Mouse (Mus musculus) intestine, embryonic 16.5 days (tissue): ENCODE results near the gene C2. TPM values are rescaled to one million over a fixed set of nuclear protein-coding genes. Genes with fewer than 3 reads are reported as not detected.

Experiments used
- ATAC-seq: fragments of 200-750 bp; cut with Nextera tagmentation; 2 replicates; pipeline ENCODE4 v1.8.0; 2017; ENCODE audit warnings: moderate TSS enrichment, moderate library complexity
- H3K27ac ChIP-seq: fragments of 300-500 bp; sonication (generic); 2 replicates; pipeline ENCODE4 v1.5.1; 2014; ENCODE audit warnings: mild to moderate bottlenecking, low read length
- H3K27me3 ChIP-seq: fragments of 300-500 bp; sonication (generic); replicated peaks from 2 replicates; pipeline ENCODE4 v1.6.1; 2014; ENCODE audit warnings: low read length, control low read depth, mixed read lengths; ENCODE audit not compliant: control insufficient read depth, insufficient read depth
- H3K36me3 ChIP-seq: fragments of 300-500 bp; sonication (generic); 2 replicates; pipeline ENCODE4 v1.6.1; 2014; ENCODE audit warnings: low read length, control low read depth; ENCODE audit not compliant: control insufficient read depth, insufficient read depth
- H3K4me1 ChIP-seq: fragments of 300-500 bp; sonication (generic); 2 replicates; pipeline ENCODE4 v1.6.1; 2014; ENCODE audit warnings: low read length, control low read depth, mixed read lengths; ENCODE audit not compliant: control insufficient read depth, insufficient read depth
- H3K4me2 ChIP-seq: fragments of 300-500 bp; sonication (generic); 2 replicates; pipeline ENCODE4 v1.6.1; 2014; ENCODE audit warnings: low read depth, low read length, control low read depth
- H3K4me3 ChIP-seq: fragments of 300-500 bp; sonication (generic); 2 replicates; pipeline ENCODE4 v1.5.1; 2014; ENCODE audit warnings: mild to moderate bottlenecking, low read length
- H3K9ac ChIP-seq: fragments of 300-500 bp; sonication (generic); 2 replicates; pipeline ENCODE4 v1.6.1; 2014; ENCODE audit warnings: low read depth, low read length
- H3K9me3 ChIP-seq: fragments of 300-500 bp; sonication (generic); 2 replicates; pipeline ENCODE4 v1.6.1; 2016; ENCODE audit warnings: low read length, control low read depth; ENCODE audit not compliant: control insufficient read depth
- WGBS: fragments of 180-500 bp; shearing (Covaris S2); extraction: QIAGEN DNeasy Blood & Tissue Kit; methylation state at CpG from one replicate; pipeline ENCODE4 v1.1.7; 2014; 5-methylcytosine and 5-hydroxymethylcytosine counted together
- polyA plus RNA-seq: library from polyadenylated mRNA; unstranded; fragments of >200 nt; fragmentation: Nextera tagmentation; extraction: Ambion mirVana; gene quantifications from 2 replicates; pipeline ENCODE4 v1.2.1, GENCODE M21; 2015

C2 gene
- polyA plus RNA-seq, 1 experiment from 2014 or later: 26.5 TPM

- WGBS: 87% methylated on average over 12 of the region's 12 CpGs
- no peaks in the 10 kb centered on the region for H3K36me3 ChIP-seq
- peaks cover 9% of the 10 kb centered on the region for H3K4me1 ChIP-seq
- no peaks in the 10 kb centered on the region for H3K9me3 ChIP-seq
- H3K27ac ChIP-seq: no peak overlapping the region
- no peak overlapping the region for H3K9ac ChIP-seq
- ATAC-seq: no peak
- no peaks in the 10 kb centered on the region for H3K27me3 ChIP-seq
- no peak overlapping the region for H3K4me2 ChIP-seq
- H3K4me3 ChIP-seq: no peak overlapping the region
These were observed 7.9 kb downstream of the C2 start for GRCm38 (mm10) chr17:34890074-34890743.

GRCm38 (mm10) chr17:34887942-34888341 lies 10.1 kb downstream of the C2 start:
- Histone ChIP-seq H3K36me3 (no peaks in the 10 kb centered on the region), H3K9me3 (no peaks in the 10 kb centered on the region), H3K4me2 (no peak overlapping the region), H3K27me3 (no peaks in the 10 kb centered on the region), H3K4me1 (no peaks in the 10 kb centered on the region), H3K9ac (no peak overlapping the region), H3K27ac (no peak overlapping the region), H3K4me3 (no peak overlapping the region)
- ATAC-seq: no peak
- WGBS: 85% methylated on average over 5 of the region's 5 CpGs

- Histone ChIP-seq H3K9ac (no peak overlapping the region), H3K27ac (no peak overlapping the region), H3K4me2 (no peak overlapping the region), H3K4me3 (no peak overlapping the region), H3K4me1 (0 out of 2 replicates have a peak, but pooled peaks cover 2% of the 10 kb centered on the region), H3K9me3 (no peaks in the 10 kb centered on the region), H3K36me3 (no peaks in the 10 kb centered on the region), H3K27me3 (no peaks in the 10 kb centered on the region; the same call in 1 of the 2 replicates)
- WGBS: 72% methylated on average over 3 of the region's 3 CpGs
- ATAC-seq: no peak
These were observed 12.4 kb downstream of the C2 start for GRCm38 (mm10) chr17:34885615-34886014.

GRCm38 (mm10) chr17:34884704-34885103 lies 13.4 kb downstream of the C2 start:
- H3K4me1 ChIP-seq: 0 out of 2 replicates have a peak, but pooled peaks cover 2% of the 10 kb centered on the region
- H3K36me3 ChIP-seq: no peaks in the 10 kb centered on the region
- H3K9ac ChIP-seq: no peak overlapping the region
- no peaks in the 10 kb centered on the region for H3K9me3 ChIP-seq
- no peak for ATAC-seq
- H3K27me3 ChIP-seq: no peaks in the 10 kb centered on the region; the same call in 1 of the 2 replicates
- no peak overlapping the region for H3K27ac ChIP-seq
- H3K4me2 ChIP-seq: no peak overlapping the region
- H3K4me3 ChIP-seq: no peak overlapping the region
- 85% methylated on average over 6 of the region's 6 CpGs for WGBS

GRCm38 (mm10) chr17:34883332-34883731 lies 14.7 kb downstream of the C2 start:
- Histone ChIP-seq H3K4me1 (0 out of 2 replicates have a peak, but pooled peaks cover 2% of the 10 kb centered on the region), H3K4me2 (no peak overlapping the region), H3K9me3 (no peaks in the 10 kb centered on the region), H3K36me3 (no peaks in the 10 kb centered on the region), H3K27me3 (no peaks in the 10 kb centered on the region; the same call in 1 of the 2 replicates), H3K9ac (no peak overlapping the region), H3K4me3 (no peak overlapping the region), H3K27ac (no peak overlapping the region)
- 56% methylated on average over 3 of the region's 3 CpGs for WGBS
- ATAC-seq: no peak

- peak within 1 kb of the TSS; percentile 36 for H3K27ac ChIP-seq
- peak; percentile 69 for ATAC-seq
- 0 out of 2 replicates have a peak, but pooled peaks cover 2% of the 10 kb centered on the region for H3K4me1 ChIP-seq
- peak within 1 kb of the TSS; percentile 50 for H3K4me2 ChIP-seq
- no peaks in the 10 kb centered on the region for H3K9me3 ChIP-seq
- H3K9ac ChIP-seq: peak within 1 kb of the TSS; percentile 49
- H3K4me3 ChIP-seq: peak within 1 kb of the TSS; percentile 35
- H3K36me3 ChIP-seq: no peaks in the 10 kb centered on the region
- WGBS: 6% methylated on average over 15 of the region's 15 CpGs
- no peaks in the 10 kb centered on the region; the same call in 1 of the 2 replicates for H3K27me3 ChIP-seq
These were observed 16.3 kb downstream of the C2 start, which contains the start of gene Gm20547 for GRCm38 (mm10) chr17:34881683-34882310. Gene Gm20547 (minus strand): TSS chr17:34882042.

GRCm38 (mm10) chr17:34881166-34881565 lies 16.9 kb downstream of the C2 start:
- Histone ChIP-seq H3K27me3 (no peaks in the 10 kb centered on the region; the same call in 1 of the 2 replicates), H3K4me2 (peak overlapping the region; percentile 50), H3K9ac (peak overlapping the region; percentile 49), H3K4me1 (0 out of 2 replicates have a peak, but pooled peaks cover 2% of the 10 kb centered on the region), H3K27ac (no peak overlapping the region), H3K4me3 (peak overlapping the region; percentile 35), H3K36me3 (no peaks in the 10 kb centered on the region), H3K9me3 (no peaks in the 10 kb centered on the region)
- ATAC-seq: peak; percentile 19; the same call in 1 of the 2 replicates

- peak within 1 kb of the TSS; percentile 1; the same call in 1 of the 2 replicates for H3K9ac ChIP-seq
- H3K27ac ChIP-seq: no peak within 1 kb of the TSS
- no peaks in the 10 kb centered on the region for H3K36me3 ChIP-seq
- H3K4me3 ChIP-seq: no peak within 1 kb of the TSS
- no peaks in the 10 kb centered on the region for H3K9me3 ChIP-seq
- ATAC-seq: no peak
- H3K4me2 ChIP-seq: no peak within 1 kb of the TSS
- H3K4me1 ChIP-seq: 0 out of 2 replicates have a peak, but pooled peaks cover 2% of the 10 kb centered on the region
- WGBS: 55% methylated on average over 11 of the region's 11 CpGs
- no peaks in the 10 kb centered on the region; the same call in 1 of the 2 replicates for H3K27me3 ChIP-seq
These were observed 18.7 kb downstream of the C2 start, which contains the start of gene Zbtb12 for GRCm38 (mm10) chr17:34879336-34879879. Gene Zbtb12 (plus strand): TSS chr17:34879483.

GRCm38 (mm10) chr17:34874321-34874720 lies 23.7 kb downstream of the C2 start:
- ATAC-seq: no peak
- no peak overlapping the region for H3K4me3 ChIP-seq
- H3K9ac ChIP-seq: no peak overlapping the region
- H3K27ac ChIP-seq: no peak overlapping the region
- no peaks in the 10 kb centered on the region for H3K9me3 ChIP-seq
- no peaks in the 10 kb centered on the region for H3K4me1 ChIP-seq
- H3K27me3 ChIP-seq: no peaks in the 10 kb centered on the region
- 86% methylated on average over 6 of the region's 6 CpGs for WGBS
- no peak overlapping the region for H3K4me2 ChIP-seq
- no peaks in the 10 kb centered on the region for H3K36me3 ChIP-seq
